Mouse (Mus musculus) neutrophil, adult 59 days (primary cell): ENCODE results near the gene Plekhg6. TPM values are rescaled to one million over a fixed set of nuclear protein-coding genes. Genes with fewer than 3 reads are reported as not detected.

Source experiments
- total RNA-seq, 2 experiments: library from RNA; stranded (reverse); gene quantifications; 1 replicate in 1 of 2; 2 replicates in 1 of 2; pipeline ENCODE4 v1.2.4; 2023

Gene Plekhg6
- total RNA-seq, result not detected

DNA sequence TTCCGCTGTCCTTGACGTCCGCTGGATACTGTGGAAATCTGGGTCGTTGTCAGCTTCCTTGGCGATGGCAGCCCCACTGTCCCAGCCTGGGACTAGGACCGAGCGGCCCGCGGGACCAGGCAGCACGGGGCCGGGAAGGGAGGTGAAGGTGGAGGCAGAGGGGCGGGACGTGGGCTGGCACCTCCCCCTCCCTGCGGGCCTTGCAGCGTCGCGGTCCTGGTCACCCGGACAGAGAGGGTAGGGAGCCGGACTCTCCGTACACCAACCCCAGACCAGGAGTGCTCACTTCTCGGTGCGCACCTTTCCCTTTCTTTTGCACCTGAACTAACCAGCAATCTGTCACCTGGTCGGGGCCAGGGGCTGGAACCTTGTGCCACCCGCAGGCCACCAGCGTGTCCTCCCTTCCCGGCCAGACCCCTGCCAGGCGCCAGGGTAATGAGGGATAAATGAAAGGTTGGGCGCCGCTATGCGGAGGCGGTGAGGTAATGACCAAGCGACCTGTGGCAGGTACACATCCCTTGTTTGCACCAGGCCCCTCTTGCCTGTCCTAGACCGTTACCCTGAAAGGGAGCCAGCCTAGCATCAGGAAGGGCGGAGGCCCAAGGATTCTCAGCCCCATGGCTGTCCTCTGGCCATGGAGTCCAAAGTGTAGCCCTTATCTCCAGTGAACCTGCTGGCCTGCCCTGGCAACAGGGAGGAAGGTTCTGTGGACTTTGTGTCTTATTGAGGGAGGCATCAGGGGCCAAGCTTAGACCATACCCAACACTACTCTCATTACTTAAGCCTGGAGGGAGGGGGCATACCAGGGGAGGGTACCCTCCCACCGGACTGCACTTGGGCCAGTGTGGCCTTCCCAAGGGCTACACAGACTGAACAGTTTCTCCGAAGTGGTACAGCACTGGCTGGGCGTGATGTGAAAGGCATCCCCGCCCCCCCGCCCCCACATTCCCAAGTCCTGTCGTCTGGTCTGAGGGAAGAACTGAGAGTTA is at the start of gene Plekhg6:
Gene Plekhg6, minus strand, starts transcription at position 422 of the 989 bp plus-strand sequence.

DNA sequence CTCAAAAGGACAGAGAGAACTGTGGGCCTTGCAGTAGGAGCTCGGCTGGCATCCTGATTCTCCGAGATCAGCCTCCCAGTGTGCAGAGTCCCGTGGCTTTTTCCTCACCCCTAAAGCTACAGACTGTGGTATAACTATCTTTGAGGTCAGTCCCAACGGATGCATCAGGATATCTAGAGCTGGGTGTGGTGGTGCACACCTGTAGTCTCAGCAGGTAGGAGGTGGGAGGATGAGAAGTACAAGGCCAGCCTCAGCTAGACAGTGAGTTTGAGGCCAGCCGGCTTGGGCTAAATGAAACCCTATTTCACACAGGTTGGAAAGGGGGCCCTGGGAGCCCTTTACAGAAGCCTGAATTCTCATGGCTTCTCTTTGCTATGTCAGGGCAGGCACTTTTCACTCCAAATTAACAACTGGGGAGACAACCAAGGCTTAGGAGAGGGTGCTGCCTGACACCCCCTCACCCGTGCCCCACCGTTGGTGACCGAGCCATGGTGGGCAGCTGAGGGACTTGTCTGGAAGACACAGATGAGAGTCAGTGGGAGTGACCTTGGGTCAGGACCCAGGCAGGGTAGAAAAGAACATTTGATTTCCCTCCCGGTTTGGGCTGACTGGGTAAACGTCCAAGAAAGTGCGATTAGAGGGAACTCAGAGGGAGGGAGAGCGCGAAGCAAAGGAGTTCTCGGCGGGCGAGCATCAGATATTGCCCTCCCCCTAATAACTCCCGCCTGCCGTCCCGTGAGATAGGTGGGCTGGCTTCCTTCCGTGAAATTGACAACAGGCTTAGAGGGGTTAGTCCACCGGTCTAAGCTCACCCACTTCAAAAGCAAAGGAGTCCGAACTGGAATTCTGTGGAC is 31.6 kb downstream of the Plekhg6 start, which contains the start of gene Tnfrsf1a:
Gene Tnfrsf1a, plus strand, starts transcription at position 642 of the 854 bp plus-strand sequence.

GRCm38 (mm10) chr6:125320323-125320722 is 60.3 kb downstream of the Plekhg6 start, which contains the start of gene Scnn1a:
Gene Scnn1a, plus strand, starts transcription at chr6:125320659.

DNA sequence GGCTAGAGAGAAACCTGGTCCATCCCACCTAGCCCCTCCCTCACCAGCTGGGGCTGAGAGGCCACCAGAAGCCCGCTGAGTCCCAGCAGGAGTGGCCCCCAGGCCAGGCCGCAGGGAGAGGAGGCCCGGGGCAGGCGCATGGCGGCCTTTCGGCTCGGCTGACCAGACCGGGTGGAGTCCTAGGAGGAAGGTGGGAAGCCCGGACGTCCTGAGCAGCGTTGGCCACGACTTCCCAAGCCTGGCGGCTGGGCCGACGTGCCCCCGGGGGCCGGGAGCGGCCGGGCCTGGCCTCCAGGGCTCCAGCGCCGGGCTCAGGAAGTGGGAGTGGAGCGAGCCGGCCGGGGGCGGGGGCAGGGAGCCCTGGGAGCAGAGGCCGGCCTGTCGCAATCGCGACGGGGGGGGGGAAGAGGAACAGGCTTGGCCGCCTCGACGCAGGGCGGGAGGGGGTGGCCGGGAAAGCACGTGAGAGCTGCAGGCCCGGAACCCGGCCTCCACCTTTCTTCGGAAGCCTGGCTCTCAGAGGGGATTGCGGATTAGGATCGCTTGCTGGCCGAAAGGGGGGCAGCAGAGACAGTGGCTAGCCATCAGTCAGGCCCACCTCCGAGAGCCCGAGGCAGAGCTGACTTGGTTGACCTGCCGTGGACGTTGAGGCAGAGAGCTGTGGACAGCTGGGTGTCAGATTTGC is 66.9 kb downstream of the Plekhg6 start, which contains the start of gene Ltbr:
Gene Ltbr, minus strand, starts transcription at position 340 of the 685 bp plus-strand sequence.

Other genes starting within 250 kb of the Plekhg6 start
- gene Nop2, start 248.9 kb downstream of the Plekhg6 start, total RNA-seq, result 10 to 100 TPM; 18.6 to 20.5 TPM
- 10 to 100 TPM; 29.2 to 34.4 TPM for gene Iffo1, start 235.6 kb downstream of the Plekhg6 start, total RNA-seq
- gene Gapdh, start 214.3 kb downstream of the Plekhg6 start, total RNA-seq, result 1,000 to 10,000 TPM; 1,481 to 1,483 TPM
- gene Ncapd2, start 189.1 kb downstream of the Plekhg6 start, total RNA-seq, result 100 to 1,000 TPM; 185 to 195 TPM
- 10 to 100 TPM; 44.1 to 48.3 TPM for gene Mrpl51, start 189.0 kb downstream of the Plekhg6 start, total RNA-seq
- 10 to 100 TPM; 20.8 to 21.0 TPM for gene Vamp1, start 165.2 kb downstream of the Plekhg6 start, total RNA-seq
- gene Tapbpl, start 148.9 kb downstream of the Plekhg6 start, total RNA-seq, result 10 to 100 TPM; 11.0 to 12.0 TPM
- 1 to 10 TPM in 1 of 2 experiments, under 1 TPM in 1; 0.73 to 2.0 TPM for gene Cd27, start 143.8 kb downstream of the Plekhg6 start, total RNA-seq
- not detected for gene Tuba3a, start 94.8 kb downstream of the Plekhg6 start, total RNA-seq
- gene Ltbr, start 66.9 kb downstream of the Plekhg6 start, total RNA-seq, result 10 to 100 TPM; 47.4 to 56.8 TPM
- 10 to 100 TPM; 13.9 to 14.0 TPM for gene Scnn1a, start 60.1 kb downstream of the Plekhg6 start, total RNA-seq
- 100 to 1,000 TPM; 295 to 318 TPM for gene Tnfrsf1a, start 31.4 kb downstream of the Plekhg6 start, total RNA-seq
- gene Cd9, start 114.0 kb upstream of the Plekhg6 start, total RNA-seq, result 100 to 1,000 TPM; 257 to 264 TPM
- gene Vwf, start 166.0 kb upstream of the Plekhg6 start, total RNA-seq, result 1 to 10 TPM; 4.4 to 4.8 TPM